Mouse (Mus musculus): ENCODE results near the gene Krtap10-10. TPM values are rescaled to one million over a fixed set of nuclear protein-coding genes. Genes with fewer than 3 reads are reported as not detected.

Krtap10-10 gene
- total RNA-seq, 2 experiments from 2014 or later: not detected

DNA sequence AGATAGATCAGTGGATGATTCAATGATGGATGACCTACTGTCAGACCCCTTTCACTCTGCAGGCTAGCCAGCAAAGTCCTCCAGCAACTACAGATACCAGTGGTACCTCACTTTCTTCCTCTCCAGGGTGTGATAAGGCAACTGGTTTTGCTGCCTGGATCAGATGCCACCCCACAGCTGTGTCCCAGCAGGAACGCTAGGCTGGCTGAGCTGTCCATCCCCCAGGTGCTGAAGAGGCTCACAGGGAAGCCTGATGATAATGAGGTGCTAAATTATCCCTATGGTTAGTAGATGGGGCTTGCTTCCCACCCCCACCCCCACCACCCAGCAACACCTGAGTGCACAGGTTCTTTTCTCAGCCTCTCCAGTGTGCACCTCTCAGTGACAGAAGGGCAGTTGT lies 31.8 kb downstream of the Krtap10-10 start:
- no peak for DNase-seq

DNA sequence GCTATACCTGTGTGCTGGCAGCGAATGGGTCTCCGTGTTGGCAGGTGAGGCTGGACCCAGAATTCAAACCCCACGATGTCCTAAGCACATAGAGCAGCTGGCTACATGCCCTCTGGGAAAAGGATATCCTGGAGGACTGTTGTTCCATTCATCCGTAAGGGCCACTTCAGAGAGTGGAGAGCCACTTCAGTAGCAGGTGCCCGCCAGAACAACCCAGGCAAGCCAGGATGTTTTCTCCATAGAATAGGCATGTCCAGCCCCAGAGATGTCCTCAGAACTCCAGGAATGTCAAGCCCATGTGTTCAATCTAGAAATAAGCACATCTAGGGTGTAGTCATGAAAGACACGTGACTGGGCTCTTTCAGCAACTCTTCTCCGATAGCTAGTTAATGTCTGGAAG lies 33.9 kb downstream of the Krtap10-10 start:
- no peak for DNase-seq

DNA sequence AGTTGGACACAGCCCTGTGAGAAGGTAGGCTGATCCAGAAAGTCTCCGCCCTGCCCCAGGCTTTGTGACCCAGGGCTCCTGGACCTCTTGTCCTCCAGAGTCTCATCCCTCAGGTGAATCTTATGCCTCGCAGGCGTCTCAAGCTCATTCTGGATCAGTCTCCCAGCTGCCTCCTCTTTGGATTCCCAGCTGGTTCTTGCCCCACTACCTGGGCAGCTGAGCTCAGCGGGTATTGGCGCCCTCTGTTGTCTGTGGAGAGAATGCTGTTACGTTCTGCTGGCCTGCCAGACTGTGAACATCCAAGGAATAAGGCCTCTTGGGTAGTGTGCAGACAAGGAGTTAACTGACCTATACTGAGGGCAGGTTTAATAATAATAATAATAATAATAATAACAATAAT lies 43.2 kb downstream of the Krtap10-10 start:
- DNase-seq: no peak

DNA sequence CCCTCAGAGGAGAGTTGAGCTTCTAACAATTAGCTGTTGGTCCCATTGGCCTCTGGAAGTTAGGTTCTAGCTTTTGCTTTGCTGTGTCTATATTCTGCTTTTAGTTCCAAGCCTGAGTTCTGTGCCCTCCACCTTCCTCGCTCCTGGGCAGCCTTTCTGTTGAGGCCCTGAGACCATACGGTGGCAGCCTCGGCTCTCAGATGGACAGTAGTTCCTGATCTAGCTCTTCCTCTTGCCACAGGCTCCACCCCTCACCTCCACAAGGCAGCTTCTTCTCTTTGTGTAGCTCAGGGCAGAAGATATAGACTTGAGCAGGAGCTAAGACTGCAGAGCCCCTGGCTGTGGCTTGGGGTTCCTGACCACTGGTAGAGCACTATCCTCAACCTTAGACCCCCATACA lies 44.6 kb downstream of the Krtap10-10 start:
- DNase-seq: no peak

DNA sequence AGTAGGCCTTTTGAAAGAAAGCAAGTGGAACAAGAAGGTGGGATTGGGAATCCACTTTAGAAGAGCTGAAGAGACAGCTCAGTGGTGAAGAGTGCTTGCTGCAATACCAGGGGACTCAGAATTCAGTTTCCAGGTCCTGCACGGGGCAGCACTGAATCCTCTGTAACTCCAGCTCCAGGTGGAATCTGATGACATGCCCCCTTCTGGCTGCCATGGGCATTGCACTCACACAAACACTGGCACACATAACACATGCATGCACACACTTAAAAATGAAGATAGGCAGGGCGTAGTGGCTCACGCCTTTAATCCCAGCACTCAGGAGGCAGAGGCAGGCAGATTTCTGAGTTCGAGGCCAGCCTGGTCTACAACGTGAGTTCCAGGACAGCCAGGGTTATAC lies 46.8 kb downstream of the Krtap10-10 start:
- DNase-seq: no peak

DNA sequence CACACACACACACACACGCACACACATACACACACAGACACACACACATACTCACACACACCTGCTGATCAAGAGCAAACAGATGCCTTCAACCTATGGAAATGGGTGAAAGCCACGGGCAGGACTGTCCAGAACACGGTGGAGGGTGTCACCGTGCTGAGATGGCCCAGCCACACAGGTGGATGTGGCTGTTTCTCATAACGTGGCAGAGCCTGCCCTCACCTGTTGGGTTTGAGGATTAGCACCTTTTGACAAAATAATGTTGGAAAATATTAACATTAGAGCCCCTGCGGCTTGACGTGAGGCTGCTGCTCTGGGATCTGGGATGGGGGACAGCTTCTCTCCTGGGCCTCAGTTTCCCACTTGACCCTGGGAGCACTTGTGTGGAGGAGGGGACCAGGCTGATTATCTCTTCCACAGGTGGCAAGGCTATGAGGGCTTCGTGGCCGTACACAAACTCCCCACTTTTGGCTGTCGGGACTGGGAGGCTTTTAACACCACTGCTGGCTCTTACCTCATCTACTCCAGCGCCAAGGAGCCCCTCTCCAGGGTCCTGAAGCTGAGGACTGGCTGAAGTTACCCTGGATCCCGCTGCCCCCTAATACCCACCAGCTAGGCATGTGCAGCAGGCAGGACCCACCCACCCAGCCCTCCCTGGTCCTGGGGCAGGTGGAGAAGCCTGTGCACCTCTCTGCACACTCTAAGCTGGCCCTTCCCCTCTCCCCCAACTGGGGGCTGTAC lies 50.4 kb downstream of the Krtap10-10 start:
- DNase-seq: no peak

Other genes with a start within 250 kb of the Krtap10-10 start
- gene Sumo3, start 229.8 kb upstream of the Krtap10-10 start, total RNA-seq (2021): 10 to 100 TPM; 32.8 to 36.7 TPM
- 1 to 10 TPM; 6.5 to 7.4 TPM for gene Gm49325, start 229.8 kb upstream of the Krtap10-10 start, total RNA-seq (2021)
- gene Ube2g2, start 213.7 kb upstream of the Krtap10-10 start, total RNA-seq (2021): 10 to 100 TPM; 81.7 to 84.9 TPM
- gene Tspear, start 149.4 kb upstream of the Krtap10-10 start, total RNA-seq (2021): not detected
- not detected for gene Gm19402, start 145.2 kb upstream of the Krtap10-10 start, total RNA-seq (2021)
- not detected for gene Gm9508, start 138.7 kb upstream of the Krtap10-10 start, total RNA-seq (2021)
- not detected for gene Gm10272, start 129.3 kb upstream of the Krtap10-10 start, total RNA-seq (2021)
- not detected for gene Gm10024, start 124.5 kb upstream of the Krtap10-10 start, total RNA-seq (2021)
- not detected for gene Gm10142, start 120.1 kb upstream of the Krtap10-10 start, total RNA-seq (2021)
- gene Krtap12-1, start 115.3 kb upstream of the Krtap10-10 start, total RNA-seq (2021): not detected
- not detected for gene Gm10100, start 109.5 kb upstream of the Krtap10-10 start, total RNA-seq (2021)
- not detected for gene Gm18596, start 93.3 kb upstream of the Krtap10-10 start, total RNA-seq (2021)
- not detected for gene Gm9736, start 84.6 kb upstream of the Krtap10-10 start, total RNA-seq (2021)
- not detected for gene Gm3233, start 76.3 kb upstream of the Krtap10-10 start, total RNA-seq (2021)
- gene Gm3238, start 64.6 kb upstream of the Krtap10-10 start, total RNA-seq (2021): not detected
- not detected for gene Gm7138, start 59.0 kb upstream of the Krtap10-10 start, total RNA-seq (2021)
- gene Gm3250, start 53.4 kb upstream of the Krtap10-10 start, total RNA-seq (2021): not detected
- gene Gm7137, start 47.7 kb upstream of the Krtap10-10 start, total RNA-seq (2021): not detected
- not detected for gene Gm9639, start 40.9 kb upstream of the Krtap10-10 start, total RNA-seq (2021)
- not detected for gene Gm19668, start 36.8 kb upstream of the Krtap10-10 start, total RNA-seq (2021)
- gene Gm9507, start 24.1 kb upstream of the Krtap10-10 start, total RNA-seq (2021): not detected
- not detected for gene Gm2696, start 21.3 kb upstream of the Krtap10-10 start, total RNA-seq (2021)
- gene Krtap10-4, start 8.9 kb upstream of the Krtap10-10 start, total RNA-seq (2021): not detected
- not detected for gene Gm36176, start 10.9 kb downstream of the Krtap10-10 start, total RNA-seq (2021)
- not detected for gene Gm10318, start 16.9 kb downstream of the Krtap10-10 start, total RNA-seq (2021)
- not detected for gene Gm3285, start 26.0 kb downstream of the Krtap10-10 start, total RNA-seq (2021)
- under 1 TPM; 0.18 to 0.32 TPM for gene Lrrc3, start 66.6 kb downstream of the Krtap10-10 start, total RNA-seq (2021)
- under 1 TPM; 0.26 to 0.83 TPM for gene Trpm2, start 134.6 kb downstream of the Krtap10-10 start, total RNA-seq (2021)
- gene 1810043G02Rik, start 142.6 kb downstream of the Krtap10-10 start, total RNA-seq (2021): 1 to 10 TPM; 4.0 to 4.7 TPM
- gene Pfkl, start 174.1 kb downstream of the Krtap10-10 start, total RNA-seq (2021): 1 to 10 TPM; 5.2 to 7.7 TPM
- gene Dnmt3l, start 206.0 kb downstream of the Krtap10-10 start, total RNA-seq (2021): not detected
- gene Aire, start 207.7 kb downstream of the Krtap10-10 start, total RNA-seq (2021): not detected
- gene Icosl, start 233.4 kb downstream of the Krtap10-10 start, total RNA-seq (2021): 1 to 10 TPM; 1.3 to 1.7 TPM

All from gastrocnemius, postnatal 25 days (tissue).